Mouse (Mus musculus): Measurements from ENCODE around the gene Gm2016. TPM values are rescaled to one million over a fixed set of nuclear protein-coding genes. Genes with fewer than 3 reads are reported as not detected.
"Not testable (repeated sequence)": the region's sequence is repeated elsewhere in the genome, so short reads cannot be mapped to it uniquely, and the experiment has no call there.

The Gm2016 gene
- total RNA-seq (2015) = not detected in 2 replicates
- not detected in 2 replicates for total RNA-seq (2017)

GRCm38 (mm10) chr12:87873772-87874171 is at the start of gene Gm2016:
TSS of gene Gm2016 (plus strand) at chr12:87874072.
- ATAC-seq (replicated peaks; ENCODE audit: poor library complexity) = not testable (repeated sequence)

DNA sequence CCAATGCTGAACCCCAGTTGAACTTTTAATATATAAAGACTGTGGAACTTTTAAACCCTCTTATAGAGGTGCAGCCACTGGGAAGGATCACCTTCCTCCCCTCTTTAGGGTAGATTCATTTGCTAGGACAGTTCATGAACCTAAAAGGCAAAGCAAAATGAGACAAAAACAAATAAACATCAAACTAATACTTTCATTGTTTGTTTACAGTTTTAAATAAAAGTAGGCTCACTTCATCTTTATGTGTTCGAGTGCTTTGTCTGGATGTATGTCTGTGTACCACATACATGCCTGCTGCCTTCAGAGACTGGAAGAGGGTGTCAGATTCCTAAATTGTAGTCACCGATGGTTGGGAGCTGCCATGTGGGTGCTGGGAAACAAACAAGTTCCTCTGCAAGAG is 31.6 kb upstream of the Gm2016 start, which contains the start of gene Gm2001:
Gene Gm2001, minus strand, starts transcription at position 101 of the 400 bp plus-strand sequence.
- ATAC-seq (replicated peaks; ENCODE audit: poor library complexity) = not testable (repeated sequence)

- ATAC-seq (replicated peaks; ENCODE audit: poor library complexity) = not testable (repeated sequence)
Observed at GRCm38 (mm10) chr12:87850657-87851056, 23.2 kb upstream of the Gm2016 start.

DNA sequence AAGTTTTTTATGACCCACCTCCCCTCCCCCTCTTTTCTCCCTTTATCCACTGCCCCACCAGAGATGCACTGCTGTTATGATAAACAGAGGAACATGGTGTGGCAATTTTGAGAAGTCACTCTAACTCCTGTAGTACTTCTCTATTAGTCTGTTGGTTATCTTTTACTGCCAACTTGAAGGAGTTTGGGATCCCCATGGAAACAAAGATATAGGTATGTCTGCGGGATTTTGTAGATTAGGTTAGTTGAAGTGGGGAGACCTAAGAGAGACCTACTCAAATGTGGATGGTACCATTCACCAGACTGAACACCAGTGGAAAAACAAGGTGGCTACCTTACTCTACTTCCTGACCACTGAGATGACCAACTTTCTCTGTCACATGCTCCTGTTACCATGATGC is 17.8 kb upstream of the Gm2016 start:
- ATAC-seq (replicated peaks; ENCODE audit: poor library complexity) = not testable (repeated sequence)

DNA sequence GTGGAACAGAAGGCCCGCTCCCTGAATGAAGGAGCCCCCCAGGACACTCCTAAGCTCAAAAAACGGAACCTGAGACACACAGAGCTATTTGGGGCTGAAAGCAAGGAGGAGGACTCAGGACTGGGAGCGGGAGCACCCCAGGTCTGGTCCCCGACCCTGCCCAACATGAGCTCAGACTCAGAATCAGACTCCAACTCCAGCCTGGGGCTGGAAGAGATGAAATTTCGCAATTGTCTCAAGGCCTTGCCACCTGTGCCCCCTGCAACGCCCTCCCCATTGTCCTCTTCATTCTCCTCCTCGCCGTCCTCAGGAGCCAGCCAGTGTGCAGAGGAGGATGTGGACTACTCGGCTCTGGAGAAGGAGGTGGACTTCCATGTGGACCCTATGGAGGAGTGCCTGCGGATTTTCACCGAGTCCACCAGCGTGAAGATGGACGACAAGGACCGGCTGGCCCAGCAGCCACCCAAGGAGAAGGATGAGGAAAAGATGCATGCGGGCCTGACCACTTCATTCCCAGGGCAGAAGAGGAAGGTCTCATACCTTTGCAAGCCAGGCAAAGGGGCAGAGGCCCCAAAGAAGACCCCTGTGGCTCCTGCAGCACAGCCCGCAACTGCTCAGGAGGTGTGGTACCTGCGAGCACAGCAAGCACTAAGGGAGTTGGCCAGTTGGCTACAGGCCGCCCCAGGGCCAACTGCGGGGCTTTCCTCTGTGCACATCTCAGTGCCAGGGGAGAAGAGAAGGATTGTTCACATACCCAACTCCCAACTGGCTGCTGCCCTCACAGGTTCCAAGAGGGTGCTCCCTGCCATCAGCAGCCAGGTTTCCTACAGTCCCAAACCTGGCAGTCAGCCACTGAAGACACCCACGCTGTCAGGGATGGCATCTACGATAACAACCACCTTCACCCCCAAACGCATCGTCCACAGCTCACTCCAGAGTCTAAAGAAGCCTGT is 11.9 kb upstream of the Gm2016 start:
- ATAC-seq (replicated peaks; ENCODE audit: poor library complexity) = not testable (repeated sequence)

- ATAC-seq (replicated peaks; ENCODE audit: poor library complexity) = not testable (repeated sequence)
Observed at GRCm38 (mm10) chr12:87863638-87864037, 10.2 kb upstream of the Gm2016 start.

DNA sequence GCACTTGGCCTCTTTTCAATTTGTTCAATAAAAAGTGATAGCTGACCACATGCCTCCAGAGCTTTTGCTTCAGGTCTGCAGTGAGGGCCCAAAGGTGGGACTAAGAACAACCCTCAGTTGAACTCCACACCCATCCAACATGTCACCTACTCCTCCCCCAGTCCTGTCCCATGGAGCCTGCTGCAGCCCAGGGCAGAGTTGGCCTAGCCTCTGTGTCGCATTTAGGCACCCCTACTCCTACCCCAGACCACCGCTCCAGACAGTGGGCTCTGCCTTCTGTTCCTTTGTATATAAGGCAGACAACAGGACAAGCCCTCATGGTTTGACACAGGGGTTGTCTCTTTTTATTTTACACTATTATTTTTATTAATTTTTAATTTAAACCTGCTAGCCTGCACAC is 9.8 kb upstream of the Gm2016 start:
- not testable (repeated sequence) for ATAC-seq (replicated peaks; ENCODE audit: poor library complexity)

DNA sequence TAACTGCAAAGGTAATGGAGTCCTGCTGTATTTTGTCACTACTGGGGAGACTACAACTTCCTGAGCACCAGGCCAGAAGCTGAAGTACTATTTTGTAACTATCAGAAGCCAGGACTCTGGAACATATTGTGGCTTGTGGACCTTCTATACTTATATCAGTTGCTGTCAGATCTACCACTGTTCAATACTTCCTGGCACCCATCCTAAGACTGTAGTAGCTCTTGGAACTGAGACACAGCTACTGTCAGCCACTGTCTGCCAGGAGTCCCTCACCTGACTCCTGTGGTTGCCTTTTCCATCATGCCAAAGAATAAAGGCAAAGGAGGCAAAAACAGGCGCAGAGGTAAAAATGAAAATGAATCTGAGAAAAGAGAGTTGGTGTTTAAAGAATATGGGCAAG is 21.2 kb downstream of the Gm2016 start, which contains the start of gene Gm2022:
Gene Gm2022, plus strand, starts transcription at position 301 of the 400 bp plus-strand sequence.
- not testable (repeated sequence) for ATAC-seq (replicated peaks; ENCODE audit: poor library complexity)

GRCm38 (mm10) chr12:87919721-87920120 is 45.8 kb downstream of the Gm2016 start, which contains the start of gene Gm2035:
TSS of gene Gm2035 (minus strand) at chr12:87919857.
- not testable (repeated sequence) for ATAC-seq (replicated peaks; ENCODE audit: poor library complexity)

Other genes starting within 250 kb of the Gm2016 start
- not detected in 2 replicates for gene Gm16381, start 229.5 kb upstream of the Gm2016 start, total RNA-seq (2015)
- not detected in 2 replicates for gene Gm16381, start 229.5 kb upstream of the Gm2016 start, total RNA-seq (2017)
- not detected in 2 replicates for gene Gm21319, start 98.3 kb upstream of the Gm2016 start, total RNA-seq (2015)
- not detected in 2 replicates for gene Gm21319, start 98.3 kb upstream of the Gm2016 start, total RNA-seq (2017)
- gene Gm21936, start 78.6 kb upstream of the Gm2016 start, total RNA-seq (2015) = not detected in 2 replicates
- not detected in 2 replicates for gene Gm21936, start 78.6 kb upstream of the Gm2016 start, total RNA-seq (2017)
- gene BB287469, start 57.5 kb upstream of the Gm2016 start, total RNA-seq (2015) = not detected in 2 replicates
- gene BB287469, start 57.5 kb upstream of the Gm2016 start, total RNA-seq (2017) = not detected in 2 replicates
- not detected in 2 replicates for gene Gm2001, start 31.7 kb upstream of the Gm2016 start, total RNA-seq (2015)
- gene Gm2001, start 31.7 kb upstream of the Gm2016 start, total RNA-seq (2017) = not detected in 2 replicates
- not detected in 2 replicates for gene Gm2022, start 21.3 kb downstream of the Gm2016 start, total RNA-seq (2015)
- not detected in 2 replicates for gene Gm2022, start 21.3 kb downstream of the Gm2016 start, total RNA-seq (2017)
- gene Gm2035, start 45.8 kb downstream of the Gm2016 start, total RNA-seq (2015) = not detected in 2 replicates
- not detected in 2 replicates for gene Gm2035, start 45.8 kb downstream of the Gm2016 start, total RNA-seq (2017)
- not detected in 2 replicates for gene Gm2042, start 80.0 kb downstream of the Gm2016 start, total RNA-seq (2015)
- gene Gm2042, start 80.0 kb downstream of the Gm2016 start, total RNA-seq (2017) = not detected in 2 replicates
- gene Gm2075, start 137.8 kb downstream of the Gm2016 start, total RNA-seq (2015) = not detected in 2 replicates
- gene Gm2075, start 137.8 kb downstream of the Gm2016 start, total RNA-seq (2017) = not detected in 2 replicates
- not detected in 2 replicates for gene Gm6803, start 144.7 kb downstream of the Gm2016 start, total RNA-seq (2015)
- gene Gm6803, start 144.7 kb downstream of the Gm2016 start, total RNA-seq (2017) = not detected in 2 replicates
- gene Gm2056, start 152.9 kb downstream of the Gm2016 start, total RNA-seq (2015) = not detected in 2 replicates
- not detected in 2 replicates for gene Gm2056, start 152.9 kb downstream of the Gm2016 start, total RNA-seq (2017)
- not detected in 2 replicates for gene Gm16368, start 209.6 kb downstream of the Gm2016 start, total RNA-seq (2015)
- not detected in 2 replicates for gene Gm16368, start 209.6 kb downstream of the Gm2016 start, total RNA-seq (2017)